In genomic region chr16:4540064-4540775, GRCm38 (mm10) we compare ENCODE assay signal across 11 mouse cellular contexts. TPM values are rescaled to one million over a fixed set of nuclear protein-coding genes. Genes with fewer than 3 reads are reported as not detected.
A peak's percentile ranks its signal among the peaks of the same experiment; 100 is the strongest.
DNase-seq lines count a peak whose midpoint lies in the region; ATAC-seq and TF ChIP-seq lines count a peak whose summit lies in the region.
"Had no signal": no experiment of that assay in that cellular context is flagged by ENCODE, and none has a peak within 500 bp of the region (broad histone marks: within the 10 kb centered on the region; RNA-seq: fewer than 3 reads in every experiment).

No protein-coding gene starts in this region.

- no peaks in the 10 kb centered on the region for H3K9me3 ChIP-seq in ES-Bruce4 (replicated peaks; ENCODE audit: control insufficient read depth, insufficient read depth, low read length, poor library complexity, severe bottlenecking)
- no peaks in the 10 kb centered on the region for H3K9me3 ChIP-seq in midbrain, embryonic 14.5 days (ENCODE audit: control insufficient read depth, low read length)
- H3K9me3 ChIP-seq: intestine, embryonic 15.5 days had no signal

- H3K4me2 ChIP-seq in midbrain, embryonic 14.5 days (ENCODE audit: low read length): 0 out of 2 replicates have a peak overlapping the region, but pooled peaks have one; percentile 2

- no peaks in the 10 kb centered on the region for H3K27me3 ChIP-seq in ES-Bruce4 (ENCODE audit: control insufficient read depth, insufficient read depth, low read length, poor library complexity, severe bottlenecking)
- no peaks in the 10 kb centered on the region for H3K27me3 ChIP-seq in midbrain, embryonic 14.5 days (ENCODE audit: control insufficient read depth, insufficient read depth, low read length)
- H3K27me3 ChIP-seq: intestine, embryonic 15.5 days had no signal

- DNase-seq in layer of hippocampus, adult 2 months (ENCODE audit: low spot score in 2 of 2): no peak
- DNase-seq in layer of hippocampus, postnatal 36 days: no peak
- DNase-seq in brain, adult 2 months (ENCODE audit: low read depth, low spot score): peak; percentile 48
- DNase-seq in midbrain, embryonic 14.5 days: peak; percentile 81
- no peak for DNase-seq in right cerebral cortex, adult 2 months (ENCODE audit: low spot score in 2 of 2)
- no peak for DNase-seq in lung, postnatal 14 days
- DNase-seq: lung, embryonic 14.5 days; thymus, adult 2 months had no signal

- H3K27ac ChIP-seq in layer of hippocampus, adult 2 months: no peak overlapping the region
- H3K27ac ChIP-seq in ES-Bruce4 (ENCODE audit: insufficient read depth, low read length): no peak overlapping the region
- H3K27ac ChIP-seq in midbrain, embryonic 14.5 days (replicated peaks; ENCODE audit: low read depth, low read length): no peak overlapping the region
- H3K27ac ChIP-seq: intestine, embryonic 15.5 days had no signal

- peaks cover 2% of the 10 kb centered on the region; the same call in 1 of the 2 replicates for H3K36me3 ChIP-seq in ES-Bruce4 (ENCODE audit: control insufficient read depth, insufficient read depth, low read length, poor library complexity, severe bottlenecking)
- H3K36me3 ChIP-seq in midbrain, embryonic 14.5 days (ENCODE audit: control insufficient read depth, insufficient read depth, low read length): peaks cover 8% of the 10 kb centered on the region; the same call in 1 of the 2 replicates

- TF ChIP-seq EP300 in ES-Bruce4 (IDR thresholded peaks at IDR 0.05; ENCODE audit: insufficient read depth, low read depth, low read length): no peak

- 49% methylated on average over 12 of the region's 12 CpGs for WGBS in midbrain, embryonic 14.5 days

- H3K4me1 ChIP-seq in ES-Bruce4 (ENCODE audit: control insufficient read depth, insufficient read depth, low read length): no peaks in the 10 kb centered on the region
- H3K4me1 ChIP-seq in midbrain, embryonic 14.5 days (ENCODE audit: control insufficient read depth, insufficient read depth, low read length): peaks cover 4% of the 10 kb centered on the region; the same call in 1 of the 2 replicates

- TF ChIP-seq CTCF in layer of hippocampus, adult 2 months (conservative IDR thresholded peaks at IDR 0.05): peak; percentile 44
- TF ChIP-seq CTCF in ES-Bruce4 (IDR thresholded peaks at IDR 0.05; ENCODE audit: low read depth, low read length): peak; percentile 24

- peak; percentile 48; the same call in 1 of the 2 replicates for ATAC-seq in midbrain, embryonic 14.5 days (ENCODE audit: low FRiP score, low TSS enrichment)
- ATAC-seq: intestine, embryonic 15.5 days had no signal

- H3K9ac ChIP-seq in ES-Bruce4 (ENCODE audit: low read depth, poor library complexity, severe bottlenecking): no peak overlapping the region
- no peak overlapping the region for H3K9ac ChIP-seq in midbrain, embryonic 14.5 days (replicated peaks; ENCODE audit: low read length)
- H3K9ac ChIP-seq: intestine, embryonic 15.5 days had no signal

- no peak for TF ChIP-seq POLR2A in ES-Bruce4 (IDR thresholded peaks at IDR 0.05; ENCODE audit: insufficient read depth, low read length)

- no peak overlapping the region for H3K4me3 ChIP-seq in layer of hippocampus, adult 2 months
- H3K4me3 ChIP-seq in ES-Bruce4 (ENCODE audit: low read depth, low read length): no peak overlapping the region
- no peak overlapping the region for H3K4me3 ChIP-seq in midbrain, embryonic 14.5 days (replicated peaks; ENCODE audit: low read depth, low read length)

RNA-seq across cellular contexts. Expression of gene Srl, which starts 1.4 kb away (rescaled TPM):
- total RNA-seq in layer of hippocampus, adult 2 months (2021): 10 to 100 TPM; 13.2 to 14.9 TPM
- 10 to 100 TPM; 13.6 to 14.1 TPM for total RNA-seq in layer of hippocampus, postnatal 36 days (2021)
- polyA plus RNA-seq in ES-Bruce4 (2011; ENCODE audit: insufficient read depth, insufficient read length, low read depth, missing spikeins): 30.0 and 33.6 TPM in 2 replicates
- 17.6 and 25.7 TPM in 2 replicates for polyA plus RNA-seq in midbrain, embryonic 14.5 days (2014; fragmentation: Nextera tagmentation; extraction: Ambion mirVana)

RNA-seq across cellular contexts. Expression of gene Tfap4, which starts 19.4 kb away (rescaled TPM):
- 1 to 10 TPM; 5.3 to 6.8 TPM for total RNA-seq in layer of hippocampus, adult 2 months (2021)
- total RNA-seq in layer of hippocampus, postnatal 36 days (2021): 1 to 10 TPM; 4.3 to 4.7 TPM
- 19.3 and 21.2 TPM in 2 replicates for polyA plus RNA-seq in ES-Bruce4 (2011; ENCODE audit: insufficient read depth, insufficient read length, low read depth, missing spikeins)
- polyA plus RNA-seq in midbrain, embryonic 14.5 days (2014; fragmentation: Nextera tagmentation; extraction: Ambion mirVana): 7.2 and 8.9 TPM in 2 replicates

RNA-seq across cellular contexts. Expression of gene Glis2, which starts 54.3 kb away (rescaled TPM):
- 10 to 100 TPM; 11.0 to 13.9 TPM for total RNA-seq in layer of hippocampus, adult 2 months (2021)
- 10 to 100 TPM; 13.1 to 14.6 TPM for total RNA-seq in layer of hippocampus, postnatal 36 days (2021)
- 31.2 and 34.8 TPM in 2 replicates for polyA plus RNA-seq in ES-Bruce4 (2011; ENCODE audit: insufficient read depth, insufficient read length, low read depth, missing spikeins)
- 13.2 and 13.4 TPM in 2 replicates for polyA plus RNA-seq in midbrain, embryonic 14.5 days (2014; fragmentation: Nextera tagmentation; extraction: Ambion mirVana)
- total RNA-seq: neutrophil, adult 5-6 weeks had no signal

Comparison
In these comparisons a context has a peak if more than half of its experiments do, and no peak if none do; other contexts are left out.
1. DNase-seq: peak in brain, adult 2 months (single experiment) and midbrain, embryonic 14.5 days (single experiment); none in layer of hippocampus, adult 2 months (0 of 2), layer of hippocampus, postnatal 36 days (0 of 2), right cerebral cortex, adult 2 months (0 of 2) and lung, postnatal 14 days (single experiment).